Mouse (Mus musculus): ENCODE data around the gene Olfr1494.

Olfr1494 gene

DNA sequence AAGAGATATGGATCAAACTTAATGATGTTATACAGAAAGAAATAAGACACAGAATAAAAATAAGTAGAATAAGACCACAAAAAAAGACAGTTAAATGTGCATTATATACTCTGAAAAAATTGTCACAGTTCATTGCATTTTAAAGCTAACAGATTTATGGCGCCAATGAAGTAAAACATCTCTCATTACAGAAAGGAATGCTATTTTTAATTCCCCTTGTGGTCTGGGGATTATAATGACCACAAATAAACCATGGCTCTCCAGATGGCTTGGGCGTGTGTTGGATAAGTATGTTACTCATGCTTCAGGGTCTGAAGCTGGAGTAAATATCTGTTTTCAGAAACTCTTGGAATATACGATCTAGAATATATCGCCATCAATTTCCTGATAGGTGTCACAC, at the start of gene Olfr1494:
Gene Olfr1494, plus strand, starts transcription at position 301 of the 400 bp plus-strand sequence.
- no peak for DNase-seq

DNA sequence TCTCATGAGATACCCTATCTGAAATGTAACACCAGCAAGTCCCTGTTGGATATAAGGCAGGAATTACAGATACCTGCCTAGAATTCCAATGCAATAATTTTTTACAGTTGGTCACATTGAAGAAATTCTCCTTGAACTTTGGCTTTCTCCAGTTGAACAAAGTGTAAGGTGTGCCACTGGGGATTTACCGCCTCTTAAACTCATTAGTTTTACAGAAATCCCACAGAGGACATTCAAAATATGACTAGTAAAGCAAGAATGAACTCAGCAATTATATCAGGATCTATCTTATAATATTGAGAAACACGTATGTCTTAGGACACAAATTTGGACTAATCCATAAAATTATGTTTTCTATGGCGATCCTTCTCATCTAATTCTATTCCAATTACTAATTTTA, 42.6 kb upstream of the Olfr1494 start, which contains the start of gene Olfr1491:
Gene Olfr1491, plus strand, starts transcription at position 301 of the 400 bp plus-strand sequence.
- no peak for DNase-seq

DNA sequence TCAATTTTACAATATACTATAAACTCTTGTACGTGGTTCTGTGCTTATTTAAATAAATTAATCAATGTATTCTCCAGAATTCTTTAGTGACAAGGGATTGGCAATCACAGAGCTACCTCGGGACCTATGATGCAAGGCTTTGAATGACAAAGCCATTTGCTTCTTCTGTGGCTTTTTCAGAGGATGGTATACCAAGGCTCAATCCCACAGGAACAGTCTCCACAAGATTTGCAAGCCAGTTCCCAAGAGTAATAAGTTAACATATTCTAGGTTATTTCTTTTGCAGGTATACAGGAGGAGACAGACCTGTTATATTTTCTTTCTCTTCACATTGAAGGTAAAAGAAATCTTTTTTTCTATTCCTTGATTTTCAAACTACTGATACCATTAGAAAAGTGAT, 16.6 kb upstream of the Olfr1494 start, which contains the start of gene Olfr1493-ps1:
Gene Olfr1493-ps1, plus strand, starts transcription at position 301 of the 400 bp plus-strand sequence.
- DNase-seq, result no peak

DNA sequence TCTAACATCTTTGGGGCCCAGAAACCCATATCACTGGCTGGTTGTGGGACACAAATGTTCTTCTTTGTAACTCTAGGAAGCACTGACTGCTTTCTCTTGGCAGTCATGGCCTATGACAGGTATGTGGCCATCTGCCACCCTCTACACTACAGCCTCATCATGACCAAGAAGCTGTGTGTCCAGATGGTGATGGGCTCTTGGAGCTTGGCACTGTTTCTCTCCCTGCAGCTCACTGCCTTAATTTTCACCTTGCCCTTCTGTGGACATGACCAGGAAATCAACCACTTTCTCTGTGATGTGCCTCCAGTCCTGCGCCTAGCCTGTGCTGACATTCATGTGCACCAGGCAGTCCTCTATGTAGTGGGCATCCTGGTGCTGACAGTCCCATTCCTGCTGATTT, 9.8 kb downstream of the Olfr1494 start:
- DNase-seq, result no peak

DNA sequence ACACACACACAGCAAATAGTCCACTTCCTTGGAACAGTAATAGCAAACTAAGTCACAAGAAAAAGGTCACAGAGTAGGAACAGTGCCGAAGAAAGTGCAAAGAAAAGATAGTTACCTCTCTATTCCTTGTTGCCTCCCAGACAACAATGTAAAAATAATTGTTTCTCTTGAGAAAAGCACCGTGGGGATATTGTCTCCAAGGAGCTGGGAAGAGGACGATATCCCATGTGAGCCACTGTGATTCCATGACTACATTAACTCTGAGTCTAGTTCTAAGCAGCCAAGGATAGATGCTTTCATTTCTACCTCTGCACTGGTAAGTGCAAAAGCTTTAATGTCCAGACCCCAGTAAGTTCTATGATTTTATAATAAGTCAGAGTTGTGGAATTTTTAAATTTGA, 24.8 kb downstream of the Olfr1494 start, which contains the start of gene Olfr1495:
Gene Olfr1495, plus strand, starts transcription at position 301 of the 400 bp plus-strand sequence.
- DNase-seq, result no peak

DNA sequence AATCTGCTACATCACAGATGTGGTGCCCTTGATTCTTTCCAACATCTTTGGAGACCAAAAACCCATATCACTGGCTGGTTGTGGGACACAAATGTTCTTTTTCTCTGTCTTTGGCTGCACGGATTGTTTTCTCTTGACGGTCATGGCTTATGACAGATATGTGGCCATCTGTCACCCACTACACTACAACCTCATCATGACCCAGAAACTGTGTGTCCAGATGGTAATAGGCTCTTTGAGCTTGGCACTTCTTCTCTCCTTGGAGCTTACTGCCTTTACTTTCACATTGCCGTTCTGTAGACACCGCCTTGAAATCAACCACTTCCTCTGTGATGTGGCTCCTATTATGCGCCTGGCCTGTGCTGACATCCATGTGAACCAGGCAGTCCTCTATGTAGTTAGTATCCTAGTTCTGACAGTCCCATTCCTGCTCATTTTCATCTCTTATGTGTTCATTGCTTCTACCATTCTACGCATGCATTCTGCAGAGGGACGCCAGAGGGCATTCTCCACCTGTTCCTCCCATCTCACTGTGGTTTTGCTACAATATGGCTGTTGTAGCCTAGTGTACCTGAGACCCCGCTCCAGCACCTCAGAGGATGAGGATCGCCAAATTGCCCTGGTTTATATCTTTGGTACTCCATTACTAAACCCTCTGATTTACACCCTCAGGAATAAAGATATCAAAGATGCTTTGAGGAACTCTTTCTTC, 29.2 kb downstream of the Olfr1494 start:
- DNase-seq, result no peak

DNA sequence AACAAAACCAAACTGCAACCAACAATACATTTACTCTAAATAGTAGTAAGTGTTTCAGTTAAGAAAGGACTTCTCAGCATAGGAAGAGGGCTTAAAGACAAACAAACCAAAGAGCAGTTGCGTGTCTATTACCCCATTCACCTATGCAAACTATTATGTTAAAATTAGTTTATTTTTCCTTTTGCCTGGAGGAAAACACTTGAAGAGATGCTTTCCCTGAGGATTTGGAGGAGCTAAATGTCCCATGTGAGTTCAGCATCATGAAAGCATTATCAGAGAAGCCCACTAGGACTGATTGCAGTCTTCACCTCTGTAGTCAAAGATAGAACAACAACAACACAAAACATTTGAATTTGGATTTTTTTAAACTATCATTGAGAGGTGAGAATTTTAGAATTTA, 38.0 kb downstream of the Olfr1494 start, which contains the start of gene Olfr1496:
Gene Olfr1496, plus strand, starts transcription at position 301 of the 400 bp plus-strand sequence.
- DNase-seq, result no peak

DNA sequence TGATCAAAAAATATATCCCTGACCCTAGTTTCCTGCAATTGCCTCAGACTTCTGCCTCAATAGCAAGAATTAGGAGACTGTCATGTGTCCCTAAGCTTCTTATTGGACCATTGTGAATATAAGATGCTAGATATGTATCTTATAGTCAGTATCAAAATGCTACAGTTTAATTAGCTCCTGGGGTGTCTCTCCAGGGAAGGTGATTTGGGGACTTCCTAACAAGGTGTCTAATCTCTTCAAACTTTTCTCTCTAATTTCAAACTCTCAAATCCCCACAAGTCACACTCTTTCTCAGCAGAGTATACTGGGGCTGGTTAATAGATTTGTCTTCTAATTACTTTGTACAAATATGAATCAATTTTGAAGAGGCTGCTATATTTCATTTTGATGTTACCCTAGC, 58.6 kb downstream of the Olfr1494 start, which contains the start of gene Olfr1497:
Gene Olfr1497, minus strand, starts transcription at position 101 of the 400 bp plus-strand sequence.
- no peak for DNase-seq

Measured in kidney, adult 9 months (tissue).